Mouse (Mus musculus): ENCODE data around the gene Mettl1.
"Not testable (repeated sequence)": the region's sequence is repeated elsewhere in the genome, so short reads cannot be mapped to it uniquely, and the experiment has no call there.

Mettl1 gene

GRCm38 (mm10) chr10:127065981-127066380, 24.8 kb downstream of the Mettl1 start:
- intact Hi-C loops (cut with DNase I) = no loop called here

GRCm38 (mm10) chr10:127066519-127067018, 25.4 kb downstream of the Mettl1 start:
- intact Hi-C loops (cut with DNase I) = no loop called here

GRCm38 (mm10) chr10:127068360-127069038, 27.3 kb downstream of the Mettl1 start:
- intact Hi-C loops (cut with DNase I) = no loop called here

GRCm38 (mm10) chr10:127069281-127070189, 28.3 kb downstream of the Mettl1 start:
- intact Hi-C loops (cut with DNase I) = no loop called here

GRCm38 (mm10) chr10:127070190-127071121, 29.2 kb downstream of the Mettl1 start, which contains the start of gene Tspan31:
Gene Tspan31, minus strand, starts transcription at chr10:127070264.
- intact Hi-C loops (cut with DNase I) = no loop called here

- intact Hi-C loops (cut with DNase I) = no loop called here
Measured at GRCm38 (mm10) chr10:127071203-127071602, 30.0 kb downstream of the Mettl1 start.

- intact Hi-C loops (cut with DNase I) = not testable (repeated sequence)
Measured at GRCm38 (mm10) chr10:127072270-127072669, 31.1 kb downstream of the Mettl1 start.

GRCm38 (mm10) chr10:127072969-127073368, 31.8 kb downstream of the Mettl1 start:
- intact Hi-C loops (cut with DNase I) = not testable (repeated sequence)

GRCm38 (mm10) chr10:127073981-127074380, 32.8 kb downstream of the Mettl1 start:
- intact Hi-C loops (cut with DNase I) = no loop called here

- intact Hi-C loops (cut with DNase I) = no loop called here
Measured at GRCm38 (mm10) chr10:127075080-127075479, 33.9 kb downstream of the Mettl1 start, which contains the start of gene Agap2. Gene Agap2, plus strand, starts transcription at chr10:127075284.

GRCm38 (mm10) chr10:127075651-127076050, 34.4 kb downstream of the Mettl1 start:
- intact Hi-C loops (cut with DNase I) = no loop called here

- intact Hi-C loops (cut with DNase I) = no loop called here
Measured at GRCm38 (mm10) chr10:127076082-127076481, 34.9 kb downstream of the Mettl1 start.

GRCm38 (mm10) chr10:127077515-127077914, 36.3 kb downstream of the Mettl1 start:
- intact Hi-C loops (cut with DNase I) = no loop called here

- intact Hi-C loops (cut with DNase I) = no loop called here
Measured at GRCm38 (mm10) chr10:127078001-127078676, 36.9 kb downstream of the Mettl1 start.

GRCm38 (mm10) chr10:127078677-127079575, 37.7 kb downstream of the Mettl1 start:
- intact Hi-C loops (cut with DNase I) = no loop called here

GRCm38 (mm10) chr10:127079665-127080391, 38.6 kb downstream of the Mettl1 start:
- intact Hi-C loops (cut with DNase I) = no loop called here

GRCm38 (mm10) chr10:127080901-127081780, 39.9 kb downstream of the Mettl1 start:
- intact Hi-C loops (cut with DNase I) = no loop called here

Data from adrenal gland (tissue).